Mouse (Mus musculus): ENCODE data around the gene Sorbs1.

Gene Sorbs1

GRCm38 (mm10) chr19:40391469-40391868 lies 122.1 kb downstream of the Sorbs1 start:
- in situ Hi-C loops (cut with MboI; ENCODE audit: unreplicated experiment in 2 of 2), result loop anchor here in 1 of 2 experiments (5.0 kb wide), 1 partner anchor 151 kb away; no protein-coding TSS in a partner anchor

- in situ Hi-C loops (cut with MboI; ENCODE audit: unreplicated experiment in 2 of 2), result loop anchor here (5.0 kb wide), 4 partner anchors 40 to 345 kb away; no protein-coding TSS in a partner anchor
Measured at GRCm38 (mm10) chr19:40386916-40387315, 126.7 kb downstream of the Sorbs1 start.

GRCm38 (mm10) chr19:40385334-40385733 lies 128.2 kb downstream of the Sorbs1 start:
- in situ Hi-C loops (cut with MboI; ENCODE audit: unreplicated experiment in 2 of 2), result loop anchor here (5.0 kb wide), 4 partner anchors 38 to 347 kb away; no protein-coding TSS in a partner anchor

- in situ Hi-C loops (cut with MboI; ENCODE audit: unreplicated experiment in 2 of 2), result no loop called here
Measured at GRCm38 (mm10) chr19:40383931-40384330, 129.6 kb downstream of the Sorbs1 start.

GRCm38 (mm10) chr19:40380656-40381055 lies 132.9 kb downstream of the Sorbs1 start:
- in situ Hi-C loops (cut with MboI; ENCODE audit: unreplicated experiment in 2 of 2), result no loop called here

GRCm38 (mm10) chr19:40380005-40380404 lies 133.6 kb downstream of the Sorbs1 start:
- in situ Hi-C loops (cut with MboI; ENCODE audit: unreplicated experiment in 2 of 2), result no loop called here

- in situ Hi-C loops (cut with MboI; ENCODE audit: unreplicated experiment in 2 of 2), result no loop called here
Measured at GRCm38 (mm10) chr19:40379081-40379480, 134.5 kb downstream of the Sorbs1 start.

- in situ Hi-C loops (cut with MboI; ENCODE audit: unreplicated experiment in 2 of 2), result no loop called here
Measured at GRCm38 (mm10) chr19:40377632-40378031, 135.9 kb downstream of the Sorbs1 start.

- in situ Hi-C loops (cut with MboI; ENCODE audit: unreplicated experiment in 2 of 2), result no loop called here
Measured at GRCm38 (mm10) chr19:40376566-40377281, 136.9 kb downstream of the Sorbs1 start.

GRCm38 (mm10) chr19:40374720-40375119 lies 138.9 kb downstream of the Sorbs1 start:
- in situ Hi-C loops (cut with MboI; ENCODE audit: unreplicated experiment in 2 of 2), result loop anchor here in 1 of 2 experiments (25.0 kb wide), 1 partner anchor 588 kb away; no protein-coding TSS in a partner anchor

GRCm38 (mm10) chr19:40372679-40373078 lies 140.9 kb downstream of the Sorbs1 start:
- in situ Hi-C loops (cut with MboI; ENCODE audit: unreplicated experiment in 2 of 2), result loop anchor here in 1 of 2 experiments (25.0 kb wide), 1 partner anchor 590 kb away; no protein-coding TSS in a partner anchor

- in situ Hi-C loops (cut with MboI; ENCODE audit: unreplicated experiment in 2 of 2), result loop anchor here in 1 of 2 experiments (25.0 kb wide), 1 partner anchor 590 kb away; no protein-coding TSS in a partner anchor
Measured at GRCm38 (mm10) chr19:40371866-40372265, 141.7 kb downstream of the Sorbs1 start.

- in situ Hi-C loops (cut with MboI; ENCODE audit: unreplicated experiment in 2 of 2), result loop anchor here in 1 of 2 experiments (25.0 kb wide), 1 partner anchor 592 kb away; no protein-coding TSS in a partner anchor
Measured at GRCm38 (mm10) chr19:40369852-40370811, 143.4 kb downstream of the Sorbs1 start.

GRCm38 (mm10) chr19:40368517-40368916 lies 145.1 kb downstream of the Sorbs1 start:
- in situ Hi-C loops (cut with MboI; ENCODE audit: unreplicated experiment in 2 of 2), result loop anchor here in 1 of 2 experiments (25.0 kb wide), 1 partner anchor 594 kb away; no protein-coding TSS in a partner anchor

- in situ Hi-C loops (cut with MboI; ENCODE audit: unreplicated experiment in 2 of 2), result loop anchor here in 1 of 2 experiments (25.0 kb wide), 1 partner anchor 596 kb away; no protein-coding TSS in a partner anchor
Measured at GRCm38 (mm10) chr19:40366163-40366941, 147.2 kb downstream of the Sorbs1 start.

GRCm38 (mm10) chr19:40365137-40365536 lies 148.4 kb downstream of the Sorbs1 start:
- in situ Hi-C loops (cut with MboI; ENCODE audit: unreplicated experiment in 2 of 2), result loop anchor here in 1 of 2 experiments (25.0 kb wide), 1 partner anchor 597 kb away; no protein-coding TSS in a partner anchor

GRCm38 (mm10) chr19:40363447-40363846 lies 150.1 kb downstream of the Sorbs1 start:
- in situ Hi-C loops (cut with MboI; ENCODE audit: unreplicated experiment in 2 of 2), result loop anchor here in 1 of 2 experiments (25.0 kb wide), 1 partner anchor 599 kb away; no protein-coding TSS in a partner anchor

- in situ Hi-C loops (cut with MboI; ENCODE audit: unreplicated experiment in 2 of 2), result loop anchor here in 1 of 2 experiments (25.0 kb wide), 1 partner anchor 600 kb away; no protein-coding TSS in a partner anchor
Measured at GRCm38 (mm10) chr19:40362203-40362865, 151.2 kb downstream of the Sorbs1 start.

Measured in v-Abl transformed pro-B cells (cell line).